Mouse (Mus musculus) CH12.LX (cell line): ENCODE measurements around the gene Rom1. TPM values are rescaled to one million over a fixed set of nuclear protein-coding genes. Genes with fewer than 3 reads are reported as not detected.

Source experiments
- DNase-seq: peaks from one replicate; pipeline ENCODE4 v3.0.0-alpha.2; 2013; ENCODE audit errors: extremely low read depth
- H3K27ac ChIP-seq: 2 replicates; pipeline ENCODE4 v1.5.1; 2012; ENCODE audit warnings: low read depth, mild to moderate bottlenecking, control low read depth, moderate library complexity; ENCODE audit not compliant: insufficient read depth
- H3K27me3 ChIP-seq: replicated peaks from 2 replicates; pipeline ENCODE3; 2012; ENCODE audit warnings: inconsistent platforms
- H3K36me3 ChIP-seq, 2 experiments: replicated peaks in 1 of 2; 2 replicates each; pipeline versions ENCODE3 to v1.6.1; 2012; ENCODE audit warnings: inconsistent platforms in 1 of 2, low read length in 1 of 2, mild to moderate bottlenecking in 1 of 2, mixed read lengths in 1 of 2, moderate library complexity in 1 of 2; ENCODE audit not compliant: control insufficient read depth in 1 of 2, insufficient read depth in 1 of 2
- H3K4me1 ChIP-seq, 2 experiments: 2 replicates each; pipeline ENCODE4 v1.6.1; 2012; ENCODE audit warnings: inconsistent platforms in 1 of 2, moderate library complexity in 1 of 2; ENCODE audit not compliant: insufficient read depth in 2 of 2, control insufficient read depth in 1 of 2
- H3K4me2 ChIP-seq: 2 replicates; pipeline ENCODE4 v1.6.1; 2012; ENCODE audit warnings: low read depth, mild to moderate bottlenecking, control low read depth; ENCODE audit not compliant: poor library complexity, insufficient read depth, severe bottlenecking
- H3K4me3 ChIP-seq, 3 experiments: fragments of 150-350 bp in 1 of 3; sonication (generic) in 1 of 3; replicated peaks in 1 of 3; 2 replicates each; pipeline versions ENCODE3 to v1.5.1; 2011 to 2012; ENCODE audit warnings: low read depth in 2 of 3, low read length in 2 of 3, mild to moderate bottlenecking in 2 of 3, moderate library complexity in 2 of 3, control low read depth in 1 of 3, improper control_type of control experiment in 1 of 3, inconsistent platforms in 1 of 3, mixed read lengths in 1 of 3; ENCODE audit not compliant: poor library complexity in 1 of 3
- H3K79me2 ChIP-seq: replicated peaks from 2 replicates; pipeline ENCODE4 v1.6.1; 2012; ENCODE audit warnings: mild to moderate bottlenecking, moderate library complexity; ENCODE audit not compliant: control insufficient read depth, poor library complexity, insufficient read depth, severe bottlenecking; ENCODE audit errors: extremely low read depth
- H3K9ac ChIP-seq: 2 replicates; pipeline ENCODE4 v1.6.1; 2012; ENCODE audit warnings: low read depth, mild to moderate bottlenecking, control low read depth, moderate library complexity; ENCODE audit not compliant: insufficient read depth
- H3K9me3 ChIP-seq: replicated peaks from 2 replicates; pipeline ENCODE3; 2012; ENCODE audit warnings: low read length, inconsistent platforms, mixed read lengths
- BHLHE40 ChIP-seq: IDR thresholded peaks from 2 replicates; pipeline ENCODE4 v1.6.1; 2011; ENCODE audit warnings: mild to moderate bottlenecking, low read depth, low read length, improper control_type of control experiment
- CTCF ChIP-seq, 2 experiments: IDR thresholded peaks in 1 of 2; conservative IDR thresholded peaks in 1 of 2; 2 replicates each; pipeline ENCODE4 v1.5.1; 2011 to 2012; ENCODE audit warnings: low read depth in 2 of 2, low read length in 2 of 2, improper control_type of control experiment in 1 of 2, inconsistent platforms in 1 of 2, mild to moderate bottlenecking in 1 of 2, moderate library complexity in 1 of 2
- ELF1 ChIP-seq: IDR thresholded peaks from 2 replicates; pipeline ENCODE4 v1.6.1; 2014; ENCODE audit warnings: low read depth, mild to moderate bottlenecking, inconsistent platforms, low read length, improper control_type of control experiment
- ETS1 ChIP-seq: conservative IDR thresholded peaks from 2 replicates; pipeline ENCODE4 v1.6.1; 2012; ENCODE audit warnings: low read depth, mild to moderate bottlenecking, inconsistent platforms, low read length, improper control_type of control experiment, moderate library complexity
- KAT2A ChIP-seq: IDR thresholded peaks from 2 replicates; pipeline ENCODE4 v1.6.1; 2012; ENCODE audit warnings: low read length, improper control_type of control experiment, inconsistent platforms; ENCODE audit not compliant: insufficient replicate concordance
- MAFK ChIP-seq: IDR thresholded peaks from 2 replicates; pipeline ENCODE4 v1.6.1; 2011; ENCODE audit warnings: low read length, improper control_type of control experiment; ENCODE audit not compliant: insufficient replicate concordance
- MEF2A ChIP-seq: IDR thresholded peaks from 2 replicates; pipeline ENCODE4 v1.6.1; 2014; ENCODE audit warnings: low read depth, mild to moderate bottlenecking, inconsistent platforms, low read length, improper control_type of control experiment, borderline replicate concordance
- NRF1 ChIP-seq: IDR thresholded peaks from 2 replicates; pipeline ENCODE4 v1.6.1; 2014; ENCODE audit warnings: low read depth, mild to moderate bottlenecking, inconsistent platforms, low read length, improper control_type of control experiment, moderate library complexity
- POLR2AphosphoS2 ChIP-seq: IDR thresholded peaks from 2 replicates; pipeline ENCODE4 v1.6.1; 2011; ENCODE audit warnings: low read depth, low read length, improper control_type of control experiment
- RAD21 ChIP-seq: IDR thresholded peaks from 2 replicates; pipeline ENCODE4 v1.6.1; 2011; ENCODE audit warnings: low read depth, mild to moderate bottlenecking, low read length, improper control_type of control experiment, moderate library complexity
- SIN3A ChIP-seq: IDR thresholded peaks from 2 replicates; pipeline ENCODE4 v1.6.1; 2012; ENCODE audit warnings: low read length, improper control_type of control experiment, inconsistent platforms
- SMC3 ChIP-seq: IDR thresholded peaks from 2 replicates; pipeline ENCODE4 v1.6.1; 2011; ENCODE audit warnings: low read depth, low read length, improper control_type of control experiment
- UBTF ChIP-seq: IDR thresholded peaks from 2 replicates; pipeline ENCODE4 v1.6.1; 2012; ENCODE audit warnings: low read depth, mild to moderate bottlenecking, inconsistent platforms, low read length, improper control_type of control experiment, moderate library complexity
- USF1 ChIP-seq: IDR thresholded peaks from 2 replicates; pipeline ENCODE4 v1.6.1; 2014; ENCODE audit warnings: low read depth, mild to moderate bottlenecking, inconsistent platforms, low read length, improper control_type of control experiment
- USF2 ChIP-seq: conservative IDR thresholded peaks from 2 replicates; pipeline ENCODE4 v1.6.1; 2011; ENCODE audit warnings: low read depth, low read length, improper control_type of control experiment
- ZC3H11A ChIP-seq: IDR thresholded peaks from 2 replicates; pipeline ENCODE4 v1.6.1; 2012; ENCODE audit warnings: low read depth, mild to moderate bottlenecking, inconsistent platforms, low read length, improper control_type of control experiment
- ZMIZ1 ChIP-seq: IDR thresholded peaks from 2 replicates; pipeline ENCODE4 v1.6.1; 2012; ENCODE audit warnings: low read depth, mild to moderate bottlenecking, inconsistent platforms, low read length, improper control_type of control experiment
- dilution Hi-C: fragments of 300-500 bp; cut with MboI; formaldehyde crosslinking; loops from 2 replicates; pipeline ENCODE4 v1.14.3; 2020; ENCODE audit warnings: low sequenced_read_pairs; ENCODE audit not compliant: extremely low pct_unique_long_range_greater_than_20kb, extremely low pct_ligation_motif_present
- in situ Hi-C: fragments of 300-500 bp; cut with MboI; formaldehyde crosslinking; loops from 3 replicates; pipeline ENCODE4 v1.14.3; 2019; ENCODE audit warnings: low sequenced_read_pairs, low pct_ligation_motif_present, low pct_unique_long_range_greater_than_20kb, mixed read lengths
- polyA plus RNA-seq: library from polyadenylated mRNA; unstranded; fragments of >175 nt; gene quantifications from 2 replicates; pipeline ENCODE4 v1.2.1, GENCODE M21; 2012; ENCODE audit warnings: low read depth; ENCODE audit not compliant: insufficient read length
- total RNA-seq, 2 experiments: library from RNA; depleted of rRNA; stranded (reverse); fragments of 300-350 nt in 1 of 2; fragments of >200 nt in 1 of 2; gene quantifications; 2 replicates each; pipeline ENCODE4 v1.2.3; 2012 to 2014

The Rom1 gene
- total and polyA plus RNA-seq, 3 experiments, result 4.2 to 5.6 (median 4.8) TPM

- no peaks in the 10 kb centered on the region for H3K27me3 ChIP-seq
- dilution Hi-C loops, result no loop called here
- no peaks in the 10 kb centered on the region for H3K9me3 ChIP-seq
- no peak overlapping the region for H3K4me3 ChIP-seq
- peaks cover 70 to 81% of the 10 kb centered on the region in 2 experiments for H3K36me3 ChIP-seq
- H3K4me1 ChIP-seq, result peaks cover 7 to 30% of the 10 kb centered on the region in 2 experiments; a peak in 3 of 4 replicates
- H3K9ac ChIP-seq, result no peak overlapping the region
- peaks cover 46% of the 10 kb centered on the region for H3K79me2 ChIP-seq
- H3K27ac ChIP-seq, result no peak overlapping the region
- TF ChIP-seq RAD21, result no peak
- no peak for TF ChIP-seq POLR2AphosphoS2
- TF ChIP-seq MAFK, result no peak
- no peak for TF ChIP-seq UBTF
- TF ChIP-seq SIN3A, result no peak
- no peak for TF ChIP-seq SMC3
- no peak for TF ChIP-seq ZMIZ1
- TF ChIP-seq MEF2A, result no peak
- no peak overlapping the region for H3K4me2 ChIP-seq
- no peak for DNase-seq
- in situ Hi-C loops, result no loop called here
Observed at GRCm38 (mm10) chr19:8965075-8965474, 35.9 kb upstream of the Rom1 start.

DNA sequence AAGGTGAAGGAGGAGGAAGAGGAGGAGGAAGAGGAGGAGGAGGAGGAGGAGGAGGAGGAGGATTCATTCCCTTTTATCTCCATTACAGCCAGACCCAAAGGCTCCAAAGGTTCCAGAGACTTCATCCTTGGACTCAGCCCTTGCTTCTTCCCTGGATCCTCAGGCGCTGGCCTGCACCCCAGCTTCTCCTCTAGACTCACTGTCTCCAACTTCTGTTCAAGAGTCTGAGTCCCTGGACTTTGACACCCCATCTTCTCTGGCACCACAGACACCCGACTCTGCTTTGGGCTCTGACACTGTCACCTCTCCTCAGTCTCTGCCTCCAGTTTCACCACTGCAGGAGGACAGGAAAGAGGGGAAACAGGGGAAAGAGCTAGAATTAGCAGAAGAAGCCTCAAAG lies 33.1 kb upstream of the Rom1 start:
- peaks cover 75 to 86% of the 10 kb centered on the region in 2 experiments for H3K36me3 ChIP-seq
- no peak overlapping the region for H3K9ac ChIP-seq
- no peak overlapping the region for H3K4me3 ChIP-seq
- peaks cover 39% of the 10 kb centered on the region for H3K79me2 ChIP-seq
- in situ Hi-C loops, result no loop called here
- DNase-seq, result no peak
- TF ChIP-seq USF2 (no peak), NRF1 (no peak), ETS1 (no peak), CTCF (conservative IDR thresholded peaks at IDR 0.05 in 1 of 2, IDR thresholded peaks at IDR 0.05 in 1 of 2; ENCODE audit: low read depth in 2 of 2, low read length in 2 of 2) (no peak), KAT2A (no peak), BHLHE40 (no peak), ELF1 (no peak), UBTF (no peak), USF1 (no peak), ZC3H11A (no peak), MAFK (no peak), POLR2AphosphoS2 (no peak), SMC3 (no peak)
- TF ChIP-seq, all 38 proteins: peak for 0
- Histone ChIP-seq H3K27me3 (no peaks in the 10 kb centered on the region), H3K4me1 (peaks cover 3 to 22% of the 10 kb centered on the region in 2 experiments; a peak in 3 of 4 replicates), H3K4me2 (no peak overlapping the region), H3K9me3 (no peaks in the 10 kb centered on the region), H3K27ac (no peak overlapping the region)
- dilution Hi-C loops, result no loop called here
